Mouse (Mus musculus): ENCODE results near the gene Abl1. TPM values are rescaled to one million over a fixed set of nuclear protein-coding genes. Genes with fewer than 3 reads are reported as not detected.
"Not testable (repeated sequence)": the region's sequence is repeated elsewhere in the genome, so short reads cannot be mapped to it uniquely, and the experiment has no call there.

Abl1 gene
- total RNA-seq (2015) (25.1 and 32.6 TPM in 2 replicates), total RNA-seq (2017) (20.0 and 24.3 TPM in 2 replicates)

- peak; percentile 97 for ATAC-seq (replicated peaks; ENCODE audit: poor library complexity)
Measured at GRCm38 (mm10) chr2:31688074-31688925, at the start of gene Abl1. Gene Abl1, plus strand, starts transcription at chr2:31688376.

- ATAC-seq (replicated peaks; ENCODE audit: poor library complexity) = no peak
Measured at GRCm38 (mm10) chr2:31638581-31639465, 49.4 kb upstream of the Abl1 start.

GRCm38 (mm10) chr2:31639466-31639760, 48.8 kb upstream of the Abl1 start:
- ATAC-seq (replicated peaks; ENCODE audit: poor library complexity) = no peak

GRCm38 (mm10) chr2:31639901-31640608, 48.1 kb upstream of the Abl1 start, which contains the start of gene Prdm12:
Gene Prdm12, plus strand, starts transcription at chr2:31640037.
- ATAC-seq (replicated peaks; ENCODE audit: poor library complexity) = no peak

- ATAC-seq (replicated peaks; ENCODE audit: poor library complexity) = no peak
Measured at GRCm38 (mm10) chr2:31640609-31641507, 47.3 kb upstream of the Abl1 start.

GRCm38 (mm10) chr2:31641508-31641830, 46.7 kb upstream of the Abl1 start:
- ATAC-seq (replicated peaks; ENCODE audit: poor library complexity) = no peak

GRCm38 (mm10) chr2:31641929-31642328, 46.2 kb upstream of the Abl1 start:
- ATAC-seq (replicated peaks; ENCODE audit: poor library complexity) = no peak

- ATAC-seq (replicated peaks; ENCODE audit: poor library complexity) = 0 out of 2 replicates have a peak, but pooled peaks have one; percentile 14
Measured at GRCm38 (mm10) chr2:31653971-31654853, 34.0 kb upstream of the Abl1 start.

- ATAC-seq (replicated peaks; ENCODE audit: poor library complexity) = peak; percentile 46; the same call in 1 of the 2 replicates
Measured at GRCm38 (mm10) chr2:31654854-31655559, 33.2 kb upstream of the Abl1 start.

GRCm38 (mm10) chr2:31656374-31656773, 31.8 kb upstream of the Abl1 start:
- ATAC-seq (replicated peaks; ENCODE audit: poor library complexity) = no peak

- ATAC-seq (replicated peaks; ENCODE audit: poor library complexity) = no peak
Measured at GRCm38 (mm10) chr2:31662939-31663803, 25.0 kb upstream of the Abl1 start.

GRCm38 (mm10) chr2:31663804-31664180, 24.4 kb upstream of the Abl1 start:
- no peak for ATAC-seq (replicated peaks; ENCODE audit: poor library complexity)

GRCm38 (mm10) chr2:31667332-31667731, 20.8 kb upstream of the Abl1 start:
- ATAC-seq (replicated peaks; ENCODE audit: poor library complexity) = peak; percentile 38; the same call in 1 of the 2 replicates

GRCm38 (mm10) chr2:31670551-31671035, 17.6 kb upstream of the Abl1 start, which contains the start of gene Exosc2:
Gene Exosc2, plus strand, starts transcription at chr2:31670715.
- ATAC-seq (replicated peaks; ENCODE audit: poor library complexity) = peak; percentile 98

- ATAC-seq (replicated peaks; ENCODE audit: poor library complexity) = no peak
Measured at GRCm38 (mm10) chr2:31678641-31679040, 9.5 kb upstream of the Abl1 start.

GRCm38 (mm10) chr2:31681051-31681707, 7.0 kb upstream of the Abl1 start:
- ATAC-seq (replicated peaks; ENCODE audit: poor library complexity) = not testable (repeated sequence)

GRCm38 (mm10) chr2:31681731-31682235, 6.4 kb upstream of the Abl1 start:
- ATAC-seq (replicated peaks; ENCODE audit: poor library complexity) = no peak

All from megakaryocyte progenitor cell, adult 5-6 weeks (primary cell).